Mouse (Mus musculus) T-helper 1 cell (primary cell): Measurements from ENCODE around the gene Pyroxd1.

Experiments used
- in situ Hi-C: fragments of 300-600 bp; cut with MboI, MseI; formaldehyde crosslinking; loops from one replicate; pipeline ENCODE4 v1.15.1; 2025; ENCODE audit warnings: high pct_unique_total_duplicates

The Pyroxd1 gene

DNA sequence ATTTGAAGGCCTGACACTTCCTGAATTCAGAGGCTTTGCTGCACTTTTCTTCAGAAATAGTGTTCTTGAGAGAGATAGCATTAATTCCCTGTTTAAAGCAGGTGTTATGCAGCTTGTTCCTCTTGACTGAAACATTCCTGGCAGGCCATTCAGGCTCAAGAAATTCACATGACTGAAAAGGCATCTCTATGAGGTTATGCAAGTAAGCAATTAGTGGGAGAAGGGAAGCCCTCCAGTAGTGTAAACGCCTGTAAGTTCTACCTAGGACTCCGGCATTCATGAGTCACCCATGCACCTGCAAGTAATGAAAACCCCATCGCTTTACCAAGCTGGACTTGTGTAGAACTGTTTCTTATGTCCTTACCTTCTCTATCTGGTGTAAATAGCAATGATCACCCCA lies 24.1 kb downstream of the Pyroxd1 start:
- in situ Hi-C loops, result no loop called here

GRCm38 (mm10) chr6:142377081-142377480 lies 31.6 kb downstream of the Pyroxd1 start:
- in situ Hi-C loops, result no loop called here

DNA sequence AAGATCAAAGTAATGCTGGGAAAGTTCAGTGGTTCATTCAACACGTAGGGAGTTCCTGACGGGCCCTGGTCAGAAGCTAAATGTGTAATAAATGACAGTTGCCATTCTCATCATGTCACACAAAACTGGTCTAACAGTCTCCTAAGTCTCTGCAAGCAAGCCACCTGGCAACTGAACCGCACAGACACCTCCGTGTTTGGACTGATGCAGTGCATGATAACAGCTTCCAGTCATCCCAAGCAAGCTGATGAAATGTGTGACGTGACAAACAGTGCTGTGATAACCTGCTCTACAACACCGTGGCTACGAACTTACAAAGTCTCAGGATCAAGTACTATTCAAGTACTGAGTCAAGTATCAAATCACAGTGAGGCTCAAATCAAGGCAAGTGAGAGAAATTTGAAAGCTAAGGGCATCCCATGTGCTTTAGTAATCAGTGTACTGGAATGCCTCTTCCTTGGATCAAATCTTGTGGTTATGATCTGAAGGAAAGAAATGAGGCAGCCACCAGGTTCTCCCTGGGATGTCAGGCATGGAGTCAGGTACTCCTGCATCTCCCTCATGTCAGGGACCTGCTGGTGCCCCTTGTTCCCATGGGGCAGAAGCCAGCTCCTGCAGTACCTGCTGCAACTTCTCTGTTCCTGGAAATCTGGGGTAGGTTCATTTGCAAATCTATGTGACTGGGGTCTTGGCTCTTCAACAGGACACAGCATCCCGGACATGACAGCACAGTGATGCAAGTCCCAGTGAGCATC lies 33.3 kb downstream of the Pyroxd1 start:
- in situ Hi-C loops, result no loop called here

- in situ Hi-C loops, result no loop called here
Measured at GRCm38 (mm10) chr6:142379961-142380360, 34.5 kb downstream of the Pyroxd1 start.

- in situ Hi-C loops, result no loop called here
Measured at GRCm38 (mm10) chr6:142381615-142382014, 36.2 kb downstream of the Pyroxd1 start.

- in situ Hi-C loops, result no loop called here
Measured at GRCm38 (mm10) chr6:142384521-142384920, 39.1 kb downstream of the Pyroxd1 start.

DNA sequence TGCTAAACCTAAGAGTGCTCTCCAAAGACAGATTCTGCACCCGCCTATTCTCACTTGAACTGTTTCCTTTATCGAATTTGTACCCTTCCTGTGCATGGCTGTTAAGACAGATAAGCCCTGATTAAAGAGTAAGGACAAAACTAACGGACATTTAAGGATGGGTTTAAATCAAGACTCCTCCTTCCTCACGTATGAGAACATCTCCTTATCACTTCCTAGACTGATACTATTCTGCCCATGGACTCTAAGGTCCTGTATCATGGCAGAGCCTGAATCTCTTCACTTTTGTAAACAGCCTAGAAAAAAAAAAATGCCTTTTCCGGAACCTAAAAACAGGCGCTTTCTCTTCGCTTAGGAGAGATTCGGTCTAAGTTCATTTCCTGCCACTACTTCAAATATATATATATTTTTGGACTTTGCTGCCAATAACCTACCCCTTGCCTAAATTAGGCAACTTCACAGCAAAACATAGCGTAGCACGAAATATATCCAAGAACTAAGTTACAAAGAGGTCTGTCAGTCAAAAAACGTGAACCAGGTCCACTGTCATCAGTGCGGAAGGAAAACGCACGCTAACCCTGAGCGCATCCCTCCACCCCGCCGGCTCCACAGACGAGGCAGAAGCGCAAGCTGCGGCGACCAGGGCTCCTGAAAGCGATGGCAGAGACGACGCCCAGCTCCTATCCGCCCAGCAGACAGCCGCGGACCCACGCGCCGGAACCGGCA lies 41.0 kb downstream of the Pyroxd1 start:
- in situ Hi-C loops, result loop anchor here (5.0 kb wide), 1 partner anchor 44 kb away; no protein-coding TSS in a partner anchor

- in situ Hi-C loops, result loop anchor here (5.0 kb wide), 1 partner anchor 45 kb away; no protein-coding TSS in a partner anchor
Measured at GRCm38 (mm10) chr6:142387011-142387754, 41.7 kb downstream of the Pyroxd1 start, which contains the start of the genes Recql and Golt1b. Gene Recql (minus strand): TSS chr6:142387087. Gene Golt1b (plus strand): TSS chr6:142387221.

DNA sequence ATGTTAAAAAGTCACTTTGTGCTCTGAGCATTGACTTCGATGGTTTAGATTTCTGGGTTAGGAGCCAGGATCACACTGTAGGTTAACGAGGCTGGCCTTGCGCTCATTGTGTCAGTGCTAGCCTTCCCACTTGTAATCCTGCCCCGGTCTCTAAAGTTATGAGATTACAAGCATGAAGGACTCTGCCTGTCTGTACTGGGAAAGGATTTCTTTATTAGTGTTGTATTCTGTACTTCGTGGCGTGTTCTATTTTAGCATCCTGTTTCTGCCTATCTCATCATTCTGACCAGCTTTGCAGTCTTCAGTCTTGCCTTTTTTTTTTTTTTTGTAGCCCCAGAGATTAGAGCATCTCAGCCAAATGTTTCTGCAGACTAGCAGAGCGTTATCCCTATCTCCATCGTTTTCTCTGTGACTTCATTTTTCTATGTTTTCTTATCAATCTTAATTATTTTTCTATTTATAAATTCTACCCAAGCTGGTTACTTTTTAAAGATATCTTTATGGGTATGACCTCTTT lies 42.4 kb downstream of the Pyroxd1 start:
- in situ Hi-C loops, result loop anchor here (5.0 kb wide), 1 partner anchor 46 kb away; no protein-coding TSS in a partner anchor

GRCm38 (mm10) chr6:142389101-142389500 lies 43.6 kb downstream of the Pyroxd1 start:
- in situ Hi-C loops, result loop anchor here (5.0 kb wide), 1 partner anchor 47 kb away; no protein-coding TSS in a partner anchor

DNA sequence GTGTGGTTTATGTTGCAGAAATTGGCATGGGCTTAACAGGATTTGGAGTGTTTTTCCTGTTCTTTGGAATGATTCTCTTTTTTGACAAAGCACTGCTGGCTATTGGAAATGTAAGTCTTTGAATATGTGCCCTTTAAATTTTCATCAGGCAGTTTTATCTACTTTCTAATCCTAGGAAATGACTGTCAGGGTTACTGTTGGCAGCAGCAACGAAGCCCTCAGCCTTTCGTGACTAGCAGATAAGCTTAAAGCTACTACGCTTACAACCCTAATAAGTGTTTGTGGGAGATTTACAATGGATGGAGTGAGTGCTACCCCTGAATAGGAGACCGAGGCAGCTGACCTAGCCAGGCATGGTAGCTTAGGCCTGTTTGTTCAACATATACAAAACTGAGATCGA lies 46.9 kb downstream of the Pyroxd1 start:
- in situ Hi-C loops, result no loop called here

- in situ Hi-C loops, result no loop called here
Measured at GRCm38 (mm10) chr6:142394669-142395068, 49.2 kb downstream of the Pyroxd1 start.

DNA sequence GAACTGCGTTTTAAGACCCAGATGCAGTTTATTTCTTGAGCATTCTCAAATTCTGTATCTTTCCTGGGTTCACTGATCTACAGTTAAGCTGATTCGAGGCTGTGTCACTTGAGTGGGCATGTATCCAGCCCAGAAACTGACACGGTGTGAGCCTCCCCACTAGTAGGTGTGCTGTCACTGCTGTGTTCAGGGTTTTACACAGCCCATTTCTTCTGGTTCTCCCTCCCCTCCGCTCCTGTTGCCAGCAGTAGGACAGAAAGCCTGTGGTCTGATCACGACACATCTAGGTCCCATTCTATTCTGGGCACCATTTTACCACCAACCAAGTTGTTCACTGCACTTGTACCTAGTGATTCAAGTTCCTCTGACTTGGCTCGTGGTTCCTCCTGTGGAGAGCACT lies 50.3 kb downstream of the Pyroxd1 start:
- in situ Hi-C loops, result no loop called here

- in situ Hi-C loops, result no loop called here
Measured at GRCm38 (mm10) chr6:142411140-142411539, 65.7 kb downstream of the Pyroxd1 start.
